In genomic region chr5:89581143-89581542, GRCm38 (mm10) we compare ENCODE assay signal across 20 mouse cellular contexts. TPM values are rescaled to one million over a fixed set of nuclear protein-coding genes. Genes with fewer than 3 reads are reported as not detected.
A peak's percentile ranks its signal among the peaks of the same experiment; 100 is the strongest.
DNase-seq lines count a peak whose midpoint lies in the region; ATAC-seq and TF ChIP-seq lines count a peak whose summit lies in the region.
"Had no signal": no experiment of that assay in that cellular context is flagged by ENCODE, and none has a peak within 500 bp of the region (broad histone marks: within the 10 kb centered on the region; RNA-seq: fewer than 3 reads in every experiment).

No protein-coding gene starts in this region.

- DNase-seq in embryonic facial prominence, embryonic 11.5 days (ENCODE audit: low spot score): no peak
- no peak for DNase-seq in embryonic facial prominence, embryonic 10.5 days (ENCODE audit: low spot score)
- peak; percentile 5 to 53 for DNase-seq in left cerebral cortex, postnatal 25 days (ENCODE audit: low spot score in 2 of 2)
- no peak for DNase-seq in left cerebral cortex, adult 2 months (ENCODE audit: extremely low spot score in 1 of 2, low spot score in 2 of 2)
- DNase-seq in cerebellum, adult 9-11 months: peak; percentile 9
- no peak for DNase-seq in heart, postnatal 10 days
- no peak for DNase-seq in heart, postnatal 4 days
- DNase-seq: adrenal gland, postnatal 36 days; gastrocnemius, postnatal 14 days; kidney, postnatal 14 days; lung, adult 2 months; spleen, adult 18-20 months had no signal

- no peak overlapping the region for H3K9ac ChIP-seq in embryonic facial prominence, embryonic 11.5 days (replicated peaks; ENCODE audit: low read length)
- no peak overlapping the region for H3K9ac ChIP-seq in neural tube, embryonic 13.5 days
- H3K9ac ChIP-seq: heart, embryonic 13.5 days; limb, embryonic 13.5 days had no signal

- no peaks in the 10 kb centered on the region for H3K36me3 ChIP-seq in embryonic facial prominence, embryonic 11.5 days (replicated peaks; ENCODE audit: control insufficient read depth, insufficient read depth, low read depth, low read length)
- H3K36me3 ChIP-seq in embryonic facial prominence, embryonic 10.5 days (replicated peaks): no peaks in the 10 kb centered on the region
- no peaks in the 10 kb centered on the region for H3K36me3 ChIP-seq in neural tube, embryonic 13.5 days
- H3K36me3 ChIP-seq: heart, embryonic 13.5 days; limb, embryonic 13.5 days had no signal

- WGBS in embryonic facial prominence, embryonic 11.5 days: 54% methylated on average over 1 of the region's 1 CpGs
- WGBS in embryonic facial prominence, embryonic 10.5 days: 70% methylated on average over 1 of the region's 1 CpGs
- WGBS in neural tube, embryonic 13.5 days: 21% methylated on average over 1 of the region's 1 CpGs

- no peak for TF ChIP-seq CTCF in left cerebral cortex, adult 2 months (IDR thresholded peaks at IDR 0.05)

- no peaks in the 10 kb centered on the region for H3K27me3 ChIP-seq in embryonic facial prominence, embryonic 11.5 days (ENCODE audit: control insufficient read depth, insufficient read depth, low read length)
- H3K27me3 ChIP-seq in embryonic facial prominence, embryonic 10.5 days (replicated peaks; ENCODE audit: low read depth, poor library complexity, severe bottlenecking): no peaks in the 10 kb centered on the region
- H3K27me3 ChIP-seq in neural tube, embryonic 13.5 days: no peaks in the 10 kb centered on the region
- H3K27me3 ChIP-seq: heart, embryonic 13.5 days; limb, embryonic 13.5 days; megakaryocyte, embryonic 14.5 days had no signal

- no peak overlapping the region for H3K4me2 ChIP-seq in embryonic facial prominence, embryonic 11.5 days (ENCODE audit: low read depth, low read length)
- no peak overlapping the region for H3K4me2 ChIP-seq in neural tube, embryonic 13.5 days
- H3K4me2 ChIP-seq: heart, embryonic 13.5 days; limb, embryonic 13.5 days had no signal

- peak; percentile 44; the same call in 1 of the 2 replicates for ATAC-seq in embryonic facial prominence, embryonic 11.5 days (replicated peaks; ENCODE audit: insufficient number of reproducible peaks, low FRiP score, low TSS enrichment, low read depth)
- peak; percentile 92 for ATAC-seq in neural tube, embryonic 13.5 days (ENCODE audit: low read depth)

- H3K27ac ChIP-seq in embryonic facial prominence, embryonic 11.5 days (replicated peaks; ENCODE audit: low read depth, low read length): no peak overlapping the region
- H3K27ac ChIP-seq in embryonic facial prominence, embryonic 10.5 days (replicated peaks): no peak overlapping the region
- no peak overlapping the region for H3K27ac ChIP-seq in left cerebral cortex, adult 2 months
- H3K27ac ChIP-seq in neural tube, embryonic 13.5 days (replicated peaks): no peak overlapping the region
- H3K27ac ChIP-seq: heart, embryonic 13.5 days; limb, embryonic 13.5 days had no signal

- H3K4me3 ChIP-seq in embryonic facial prominence, embryonic 11.5 days (ENCODE audit: low read depth, low read length): no peak overlapping the region
- H3K4me3 ChIP-seq in embryonic facial prominence, embryonic 10.5 days: no peak overlapping the region
- H3K4me3 ChIP-seq in left cerebral cortex, adult 2 months: no peak overlapping the region
- H3K4me3 ChIP-seq in neural tube, embryonic 13.5 days: no peak overlapping the region
- H3K4me3 ChIP-seq: erythroblast, embryonic 14.5 days; heart, embryonic 13.5 days; limb, embryonic 13.5 days; megakaryocyte, embryonic 14.5 days had no signal

- H3K4me1 ChIP-seq in embryonic facial prominence, embryonic 11.5 days (ENCODE audit: control insufficient read depth, insufficient read depth, low read length): no peaks in the 10 kb centered on the region
- H3K4me1 ChIP-seq in embryonic facial prominence, embryonic 10.5 days: no peaks in the 10 kb centered on the region
- peaks cover 9% of the 10 kb centered on the region; the same call in 1 of the 2 replicates for H3K4me1 ChIP-seq in neural tube, embryonic 13.5 days (replicated peaks)
- H3K4me1 ChIP-seq: heart, embryonic 13.5 days; limb, embryonic 13.5 days; megakaryocyte, embryonic 14.5 days had no signal

- intact Hi-C loops in left cerebral cortex, postnatal 25 days (cut with DNase I): no loop called here
- intact Hi-C loops in left cerebral cortex, adult 2 months (cut with DNase I): no loop called here
- intact Hi-C loops in heart, postnatal 10 days (cut with DNase I): no loop called here

- no peaks in the 10 kb centered on the region for H3K9me3 ChIP-seq in embryonic facial prominence, embryonic 11.5 days (replicated peaks; ENCODE audit: control insufficient read depth, low read length)
- H3K9me3 ChIP-seq in embryonic facial prominence, embryonic 10.5 days: no peaks in the 10 kb centered on the region
- H3K9me3 ChIP-seq in neural tube, embryonic 13.5 days: no peaks in the 10 kb centered on the region
- H3K9me3 ChIP-seq: heart, embryonic 13.5 days; limb, embryonic 13.5 days had no signal

RNA-seq across cellular contexts. Expression of gene Npffr2, which starts 53.9 kb away (rescaled TPM):
- polyA plus RNA-seq in embryonic facial prominence, embryonic 11.5 days (2014; fragmentation: Nextera tagmentation; extraction: Ambion mirVana): 0.83 and 1.3 TPM in 2 replicates
- polyA plus RNA-seq in embryonic facial prominence, embryonic 10.5 days (2016; fragmentation: Nextera tagmentation; extraction: Ambion mirVana): 2.2 and 2.3 TPM in 2 replicates
- under 1 TPM; 0.32 to 0.57 TPM for total RNA-seq in left cerebral cortex, postnatal 25 days (2021)
- total RNA-seq in left cerebral cortex, adult 2 months (2021): under 1 TPM in 1 of 2 experiments, not detected in 1; 0.56 TPM
- polyA plus RNA-seq in neural tube, embryonic 13.5 days (2015; fragmentation: Nextera tagmentation; extraction: Ambion mirVana): 0.18 and 0.35 TPM in 2 replicates
- total RNA-seq in heart, postnatal 10 days (2021): not detected
- not detected for total RNA-seq in heart, postnatal 4 days (2021)
- total RNA-seq: adrenal gland, postnatal 36 days; ES-E14; gastrocnemius, postnatal 14 days had no signal
- polyA plus RNA-seq: cortical plate, adult 2 months; erythroblast, embryonic 14.5 days; heart, embryonic 13.5 days; intestine, embryonic 14.5 days had no signal

Comparison
In these comparisons a context has a peak if more than half of its experiments do, and no peak if none do; other contexts are left out.
1. DNase-seq: peak in left cerebral cortex, postnatal 25 days (2 of 2) and cerebellum, adult 9-11 months (single experiment); none in embryonic facial prominence, embryonic 11.5 days (single experiment), embryonic facial prominence, embryonic 10.5 days (single experiment), left cerebral cortex, adult 2 months (0 of 2), heart, postnatal 10 days (0 of 2) and heart, postnatal 4 days (single experiment).